Mouse (Mus musculus): Measurements from ENCODE around the gene Ano1.

- TF ChIP-seq POLR2A (IDR thresholded peaks at IDR 0.05; ENCODE audit: borderline replicate concordance, control insufficient read depth, low read depth, low read length) = no peak
- no peak for TF ChIP-seq CTCF (IDR thresholded peaks at IDR 0.05; ENCODE audit: control insufficient read depth, insufficient read depth, low read length)
Measured at GRCm38 (mm10) chr7:144541351-144541750, 210.4 kb downstream of the Ano1 start.

Measured in bone marrow, adult 2 months (tissue).